Mouse (Mus musculus) ES-E14 (cell line): ENCODE measurements around the gene Palm3. TPM values are rescaled to one million over a fixed set of nuclear protein-coding genes. Genes with fewer than 3 reads are reported as not detected.

Experiments
- DNase-seq: peaks from one replicate; pipeline ENCODE4 v3.0.0-alpha.2; 2013; ENCODE audit warnings: low read depth, low spot score
- H3K27ac ChIP-seq: 2 replicates; pipeline ENCODE4 v1.5.1; 2012; ENCODE audit warnings: low read depth, mild to moderate bottlenecking, low read length, moderate library complexity, mixed read lengths; ENCODE audit not compliant: poor library complexity, insufficient read depth, severe bottlenecking
- H3K36me3 ChIP-seq: 2 replicates; pipeline ENCODE4 v1.6.1; 2012; ENCODE audit warnings: mild to moderate bottlenecking, low read length, moderate library complexity, mixed read lengths; ENCODE audit not compliant: control insufficient read depth, poor library complexity, insufficient read depth, severe bottlenecking
- H3K4me1 ChIP-seq, 2 experiments: fragments of 150-350 bp in 1 of 2; sonication (generic) in 1 of 2; 2 replicates each; pipeline ENCODE4 v1.6.1; 2012; ENCODE audit warnings: low read length in 2 of 2, mild to moderate bottlenecking in 1 of 2, mixed read lengths in 1 of 2; ENCODE audit not compliant: control insufficient read depth in 2 of 2, insufficient read depth in 2 of 2, poor library complexity in 1 of 2
- H3K4me3 ChIP-seq, 2 experiments: fragments of 150-350 bp in 1 of 2; sonication (generic) in 1 of 2; 2 replicates each; pipeline ENCODE4 v1.5.1; 2012; ENCODE audit warnings: low read length in 2 of 2, low read depth in 1 of 2, mild to moderate bottlenecking in 1 of 2, mixed read lengths in 1 of 2; ENCODE audit not compliant: insufficient read depth in 1 of 2, poor library complexity in 1 of 2, severe bottlenecking in 1 of 2
- H3K9ac ChIP-seq: 2 replicates; pipeline ENCODE4 v1.6.1; 2012; ENCODE audit warnings: low read depth, mild to moderate bottlenecking, low read length, mixed read lengths; ENCODE audit not compliant: poor library complexity, insufficient read depth, severe bottlenecking
- H3K9me3 ChIP-seq: fragments of 150-350 bp; sonication (generic); 2 replicates; pipeline ENCODE4 v1.6.1; 2012; ENCODE audit warnings: low read depth, mild to moderate bottlenecking, low read length; ENCODE audit not compliant: control insufficient read depth, insufficient read depth
- CHD2 ChIP-seq: IDR thresholded peaks from 2 replicates; pipeline ENCODE4 v1.6.1; 2014; ENCODE audit warnings: mild to moderate bottlenecking, low read depth, low read length, inconsistent platforms
- HCFC1 ChIP-seq: IDR thresholded peaks from 2 replicates; pipeline ENCODE4 v1.6.1; 2012; ENCODE audit warnings: low read length, inconsistent platforms, borderline replicate concordance; ENCODE audit not compliant: insufficient read depth
- MAFK ChIP-seq: IDR thresholded peaks from 2 replicates; pipeline ENCODE4 v1.6.1; 2014; ENCODE audit warnings: mild to moderate bottlenecking, low read depth, low read length, inconsistent platforms; ENCODE audit not compliant: insufficient read depth
- ZC3H11A ChIP-seq: IDR thresholded peaks from 2 replicates; pipeline ENCODE4 v1.6.1; 2012; ENCODE audit warnings: low read depth, mild to moderate bottlenecking, inconsistent platforms, low read length, borderline replicate concordance
- ZNF384 ChIP-seq: IDR thresholded peaks from 2 replicates; pipeline ENCODE4 v1.6.1; 2012; ENCODE audit warnings: low read depth, low read length, inconsistent platforms
- in situ Hi-C, 2 experiments: fragments of 600-800 bp; cut with MboI; formaldehyde crosslinking; loops; one replicate each; pipeline ENCODE4 v1.15.1; 2025; ENCODE audit warnings: low sequenced_read_pairs in 2 of 2, inconsistent platforms in 1 of 2; ENCODE audit not compliant: unreplicated experiment in 2 of 2
- total RNA-seq: library from RNA; depleted of rRNA; stranded (reverse); fragments of 300-350 nt; gene quantifications from 2 replicates; pipeline ENCODE4 v1.2.3, GENCODE M21; 2012

Gene Palm3
- total RNA-seq, 1 experiment, result 29.0 TPM

- Histone ChIP-seq H3K4me3 (no peak overlapping the region), H3K9ac (no peak overlapping the region), H3K9me3 (no peaks in the 10 kb centered on the region), H3K4me1 (peaks cover 3 to 15% of the 10 kb centered on the region in 2 experiments; a peak in 3 of 4 replicates), H3K36me3 (no peaks in the 10 kb centered on the region), H3K27ac (no peak overlapping the region)
- DNase-seq, result no peak
- TF ChIP-seq ZNF384, result no peak
- TF ChIP-seq HCFC1, result no peak
- no peak for TF ChIP-seq CHD2
- TF ChIP-seq ZC3H11A, result no peak
- TF ChIP-seq MAFK, result no peak
- in situ Hi-C loops, result no loop called here
These were observed 47.9 kb downstream of the Palm3 start for GRCm38 (mm10) chr8:84069169-84069568.

- Histone ChIP-seq H3K27ac (no peak overlapping the region), H3K4me3 (no peak overlapping the region)
These were observed 48.5 kb downstream of the Palm3 start for GRCm38 (mm10) chr8:84069750-84070149.

DNA sequence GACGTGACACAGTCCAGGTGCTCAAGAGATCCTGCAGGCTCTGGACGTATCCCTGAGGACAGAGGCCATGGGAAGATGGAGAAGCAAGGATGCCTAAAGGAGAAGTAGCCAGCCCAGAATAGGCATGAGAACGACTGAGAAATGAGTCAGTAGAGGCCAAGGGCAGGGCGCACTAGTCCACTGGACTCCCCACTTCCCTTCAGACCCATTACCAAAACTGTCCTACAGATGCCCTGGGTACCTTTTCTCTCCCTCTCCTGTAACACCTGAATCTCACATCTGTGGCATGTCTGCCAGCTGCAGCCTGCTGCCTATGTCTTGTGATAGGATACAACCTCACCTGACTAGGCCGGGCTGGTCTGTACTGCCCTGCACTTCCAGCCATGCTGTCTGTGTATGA, 49.0 kb downstream of the Palm3 start:
- Histone ChIP-seq H3K4me1 (peaks cover 3 to 15% of the 10 kb centered on the region in 2 experiments; a peak in 3 of 4 replicates), H3K9ac (no peak overlapping the region), H3K9me3 (no peaks in the 10 kb centered on the region), H3K36me3 (no peaks in the 10 kb centered on the region), H3K4me3 (no peak overlapping the region), H3K27ac (no peak overlapping the region)
- DNase-seq, result no peak
- TF ChIP-seq CHD2 (no peak), ZC3H11A (no peak), ZNF384 (no peak), MAFK (no peak), HCFC1 (no peak)
- in situ Hi-C loops, result no loop called here

More at GRCm38 (mm10) chr8:84069750-84070149, 48.5 kb downstream of the Palm3 start:
- Histone ChIP-seq H3K9ac (no peak overlapping the region), H3K9me3 (no peaks in the 10 kb centered on the region), H3K36me3 (no peaks in the 10 kb centered on the region), H3K4me1 (peaks cover 3 to 15% of the 10 kb centered on the region in 2 experiments; a peak in 3 of 4 replicates)
- in situ Hi-C loops, result no loop called here
- TF ChIP-seq CHD2 (no peak), ZC3H11A (no peak), ZNF384 (no peak), MAFK (no peak), HCFC1 (no peak)
- DNase-seq, result no peak

DNA sequence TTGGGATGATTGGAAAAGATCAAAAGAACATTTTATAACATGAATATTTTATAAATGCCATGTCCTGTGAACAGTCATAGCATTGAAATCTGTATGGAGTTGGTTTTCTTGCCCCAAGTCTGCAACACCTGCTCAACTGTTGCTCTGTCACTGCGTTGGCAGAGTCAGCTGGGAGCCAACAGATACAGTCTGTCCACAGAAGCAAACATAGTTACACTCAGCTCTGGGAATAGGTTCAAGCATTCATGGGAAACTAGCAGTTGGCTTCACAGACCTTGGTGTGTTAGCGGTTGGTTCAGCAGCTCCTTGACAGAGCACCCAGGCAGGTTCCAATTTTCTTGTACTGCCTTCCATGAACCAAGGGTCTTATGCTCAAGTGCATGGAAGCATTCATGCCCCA, 49.4 kb downstream of the Palm3 start:
- H3K27ac ChIP-seq, result no peak overlapping the region
- H3K4me3 ChIP-seq, result no peak overlapping the region
- H3K9me3 ChIP-seq, result no peaks in the 10 kb centered on the region
- no peak for TF ChIP-seq ZNF384
- no peak overlapping the region for H3K9ac ChIP-seq
- H3K36me3 ChIP-seq, result no peaks in the 10 kb centered on the region; the same call in 1 of the 2 replicates
- in situ Hi-C loops, result no loop called here
- H3K4me1 ChIP-seq, result peaks cover under 1 to 15% of the 10 kb centered on the region in 2 experiments; a peak in 3 of 4 replicates
- no peak for DNase-seq

- peaks cover 3% of the 10 kb centered on the region; the same call in 1 of the 2 replicates for H3K36me3 ChIP-seq
- in situ Hi-C loops, result no loop called here
- TF ChIP-seq HCFC1 (no peak), CHD2 (no peak), MAFK (no peak), ZNF384 (no peak), ZC3H11A (no peak)
- no peak overlapping the region for H3K27ac ChIP-seq
- peaks cover 0 to 21% of the 10 kb centered on the region in 2 experiments; a peak in 2 of 4 replicates for H3K4me1 ChIP-seq
- H3K9me3 ChIP-seq, result no peaks in the 10 kb centered on the region
- H3K4me3 ChIP-seq, result no peak overlapping the region
- DNase-seq, result no peak
- no peak overlapping the region for H3K9ac ChIP-seq
These were observed 50.6 kb downstream of the Palm3 start for GRCm38 (mm10) chr8:84071921-84072320.
